Mouse (Mus musculus): ENCODE measurements around the gene Pdx1.

The Pdx1 gene

DNA sequence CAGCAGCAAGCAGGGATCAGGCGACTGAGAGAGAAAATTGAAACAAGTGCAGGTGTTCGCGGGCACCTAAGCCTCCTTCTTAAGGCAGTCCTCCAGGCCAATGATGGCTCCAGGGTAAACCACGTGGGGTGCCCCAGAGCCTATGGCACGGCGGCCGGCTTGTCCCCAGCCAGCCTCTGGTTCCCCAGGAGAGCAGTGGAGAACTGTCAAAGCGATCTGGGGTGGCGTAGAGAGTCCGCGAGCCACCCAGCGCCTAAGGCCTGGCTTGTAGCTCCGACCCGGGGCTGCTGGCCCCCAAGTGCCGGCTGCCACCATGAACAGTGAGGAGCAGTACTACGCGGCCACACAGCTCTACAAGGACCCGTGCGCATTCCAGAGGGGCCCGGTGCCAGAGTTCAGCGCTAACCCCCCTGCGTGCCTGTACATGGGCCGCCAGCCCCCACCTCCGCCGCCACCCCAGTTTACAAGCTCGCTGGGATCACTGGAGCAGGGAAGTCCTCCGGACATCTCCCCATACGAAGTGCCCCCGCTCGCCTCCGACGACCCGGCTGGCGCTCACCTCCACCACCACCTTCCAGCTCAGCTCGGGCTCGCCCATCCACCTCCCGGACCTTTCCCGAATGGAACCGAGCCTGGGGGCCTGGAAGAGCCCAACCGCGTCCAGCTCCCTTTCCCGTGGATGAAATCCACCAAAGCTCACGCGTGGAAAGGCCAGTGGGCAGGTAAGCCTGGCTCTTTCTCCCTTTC, at the start of gene Pdx1:
Gene Pdx1 (plus strand): TSS at position 34 of the 747 bp plus-strand sequence.
- no peak for DNase-seq (ENCODE audit: low read depth, low spot score)

DNA sequence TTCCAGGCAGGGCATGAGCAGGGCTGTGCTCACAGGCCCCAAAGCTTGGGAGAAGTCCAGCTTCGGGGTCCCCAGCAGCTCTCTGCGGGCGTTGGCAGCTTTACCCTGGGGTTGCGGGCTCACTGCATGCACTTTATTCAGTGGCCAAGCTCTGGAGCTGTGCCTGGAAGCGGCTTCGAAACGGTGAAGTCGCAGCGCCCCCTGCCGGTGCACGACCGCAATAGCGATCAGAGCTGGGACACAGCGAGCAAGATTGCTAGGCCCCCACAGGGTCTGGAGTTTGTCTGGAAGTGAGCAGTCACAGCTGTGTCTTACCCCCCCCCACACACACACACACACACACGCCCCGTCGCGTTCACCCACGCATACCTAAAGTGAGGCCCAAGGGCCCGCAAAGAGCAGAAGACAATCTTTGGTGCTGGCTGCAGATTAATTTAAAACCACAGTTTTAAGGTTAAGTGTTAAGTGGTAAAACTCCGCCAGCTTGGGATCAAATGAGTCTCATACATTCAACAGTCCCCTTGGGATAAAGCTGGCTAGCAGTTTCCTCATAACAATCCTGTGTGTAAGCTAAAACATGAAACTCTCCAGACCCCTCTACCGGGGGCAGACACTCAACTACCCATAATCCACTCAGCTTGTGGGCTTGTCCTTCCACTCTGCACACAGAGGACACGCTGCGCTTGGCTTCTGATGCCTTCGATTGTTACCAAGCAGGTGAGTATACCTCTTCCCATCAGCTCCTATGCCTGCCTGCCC, 42.2 kb upstream of the Pdx1 start:
- DNase-seq (ENCODE audit: low read depth, low spot score): peak; percentile 61

DNA sequence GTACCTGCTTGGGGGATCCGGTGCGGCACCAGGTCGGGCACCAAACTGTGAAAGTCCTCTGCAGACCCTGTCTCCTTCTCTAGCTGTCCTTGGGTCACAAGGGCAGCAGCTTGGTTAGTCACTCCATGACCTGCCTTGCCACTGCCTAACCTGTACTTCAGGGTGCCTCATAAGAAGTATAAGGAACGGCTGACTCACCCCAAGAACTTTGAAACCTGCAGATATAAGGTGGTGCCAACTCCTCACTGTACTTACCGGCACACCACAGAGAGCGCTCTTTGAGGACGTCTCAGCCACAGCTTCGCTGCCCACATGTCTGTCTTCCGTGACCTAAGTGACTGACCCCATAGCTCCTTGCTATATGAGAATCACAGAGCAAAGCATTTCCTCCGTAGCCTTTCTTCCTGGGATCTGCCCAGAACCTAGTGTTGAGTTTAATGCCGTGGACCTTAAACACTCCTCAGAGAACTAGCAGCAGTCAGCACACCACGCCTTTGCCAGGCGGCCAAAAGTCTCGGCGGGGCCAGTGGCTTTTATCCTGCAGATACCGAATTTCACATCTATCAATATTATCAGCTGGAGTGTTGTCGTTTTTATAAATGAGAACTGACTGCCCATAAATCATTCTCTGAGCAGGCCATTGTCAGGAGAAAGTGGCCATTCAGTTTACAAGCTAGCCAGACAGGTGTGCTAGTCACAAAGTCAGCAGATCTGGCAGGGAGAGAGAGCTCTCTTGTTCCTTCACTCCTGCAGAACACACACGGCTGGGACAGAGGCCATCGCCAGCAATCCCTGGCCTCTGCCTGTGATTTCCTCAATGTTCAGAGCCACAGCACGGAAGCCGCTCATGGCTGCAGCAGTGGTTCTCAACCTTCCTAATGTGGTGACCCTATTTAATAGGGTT, 34.1 kb upstream of the Pdx1 start:
- no peak for DNase-seq (ENCODE audit: low read depth, low spot score)

GRCm38 (mm10) chr5:147243908-147244307, 25.9 kb upstream of the Pdx1 start:
- no peak for DNase-seq (ENCODE audit: low read depth, low spot score)

- no peak for DNase-seq (ENCODE audit: low read depth, low spot score)
Measured at GRCm38 (mm10) chr5:147260189-147260588, 9.6 kb upstream of the Pdx1 start.

DNA sequence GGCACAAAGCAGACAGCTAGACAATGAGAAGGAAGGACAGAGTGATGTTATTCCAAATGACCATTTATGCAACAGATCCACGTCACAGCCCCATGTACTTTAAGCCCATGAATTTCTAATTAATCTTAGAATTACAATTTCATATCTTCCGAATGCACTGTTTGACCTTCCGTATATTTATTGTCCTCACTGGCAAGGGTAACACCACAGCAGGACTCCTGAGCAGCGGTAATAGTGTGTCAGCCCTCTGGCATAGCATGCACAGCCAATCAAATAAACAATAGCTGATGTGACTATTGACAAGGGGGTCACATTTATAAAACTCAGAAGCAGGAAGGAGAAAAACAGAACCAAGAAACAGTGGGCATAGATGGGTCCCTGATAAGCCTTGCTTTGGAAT, 9.0 kb upstream of the Pdx1 start:
- DNase-seq (ENCODE audit: low read depth, low spot score): no peak

DNA sequence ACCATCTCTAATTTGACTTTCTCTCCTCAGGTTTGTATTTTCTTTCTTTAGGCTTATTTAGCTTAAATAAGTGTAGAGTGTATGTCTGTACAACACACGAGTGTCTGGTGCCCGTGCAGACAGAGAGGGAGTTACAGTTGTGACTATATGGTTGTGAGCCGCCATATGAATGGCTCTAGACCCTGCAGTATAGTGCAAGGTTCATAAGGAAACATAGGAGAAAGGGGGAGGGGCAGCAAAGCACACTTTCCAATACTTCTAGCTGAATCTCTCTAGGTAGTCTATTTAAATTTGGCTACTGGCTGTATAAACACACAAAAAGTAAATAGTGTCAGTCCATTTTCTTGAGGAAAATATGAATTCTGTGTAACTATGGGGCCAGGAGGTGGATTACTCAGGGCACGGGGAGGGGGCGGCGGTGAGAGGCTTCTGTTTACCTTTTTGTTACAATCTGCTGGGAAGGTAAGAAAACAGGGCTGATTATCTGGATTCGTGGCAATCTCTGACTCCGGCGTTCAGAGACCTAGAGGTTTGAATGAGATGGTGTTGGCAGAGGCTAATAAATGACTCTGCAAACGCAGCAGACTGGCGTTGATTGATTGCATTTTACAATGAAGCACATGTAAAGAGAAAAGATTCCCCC, 7.7 kb upstream of the Pdx1 start:
- DNase-seq (ENCODE audit: low read depth, low spot score): no peak

GRCm38 (mm10) chr5:147263945-147264344, 5.8 kb upstream of the Pdx1 start:
- DNase-seq (ENCODE audit: low read depth, low spot score): no peak

GRCm38 (mm10) chr5:147267434-147267833, 2.3 kb upstream of the Pdx1 start:
- no peak for DNase-seq (ENCODE audit: low read depth, low spot score)

DNA sequence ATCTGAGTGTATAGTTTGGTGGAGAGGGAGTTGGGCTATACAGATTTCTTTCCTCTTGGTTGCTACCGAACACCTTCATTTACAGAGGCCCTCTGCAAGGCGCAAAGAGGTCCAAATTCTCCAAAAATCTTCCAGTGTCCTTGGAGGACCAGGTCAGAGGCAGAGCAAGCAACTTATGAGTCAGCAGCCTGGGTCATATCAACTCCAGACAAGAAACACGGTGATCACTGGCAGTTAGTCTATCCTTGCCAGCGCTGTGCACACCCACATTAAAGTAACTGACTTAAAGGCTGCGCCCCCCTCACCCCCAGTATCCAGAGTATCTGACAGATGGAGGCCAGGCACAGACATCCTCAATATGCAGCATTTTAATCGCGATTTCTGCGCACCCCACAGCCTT, 1.0 kb upstream of the Pdx1 start:
- DNase-seq (ENCODE audit: low read depth, low spot score): no peak

DNA sequence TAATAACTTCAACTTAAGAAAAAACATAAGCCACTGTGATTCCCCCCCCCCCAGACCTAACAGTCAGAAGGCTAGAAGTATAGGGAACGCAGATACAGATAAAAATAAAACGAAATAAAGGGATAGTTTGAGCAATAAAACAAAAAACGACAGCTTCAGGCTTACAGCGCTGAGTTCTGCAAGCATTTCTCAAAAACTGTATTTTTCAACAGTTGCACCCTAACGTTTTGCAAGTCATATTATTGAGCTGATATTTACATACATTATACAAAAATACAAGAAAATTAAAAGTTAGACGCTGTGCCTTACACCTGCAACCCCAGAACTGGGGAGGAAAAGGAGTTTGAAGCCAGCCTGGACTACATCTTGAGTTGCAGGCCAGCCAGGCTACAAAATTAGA, 388 bp upstream of the Pdx1 start:
- no peak for DNase-seq (ENCODE audit: low read depth, low spot score)

GRCm38 (mm10) chr5:147270673-147271655, 1.2 kb downstream of the Pdx1 start:
- no peak for DNase-seq (ENCODE audit: low read depth, low spot score)

- no peak for DNase-seq (ENCODE audit: low read depth, low spot score)
Measured at GRCm38 (mm10) chr5:147272046-147272807, 2.5 kb downstream of the Pdx1 start.

- DNase-seq (ENCODE audit: low read depth, low spot score): no peak
Measured at GRCm38 (mm10) chr5:147272808-147273345, 3.1 kb downstream of the Pdx1 start.

DNA sequence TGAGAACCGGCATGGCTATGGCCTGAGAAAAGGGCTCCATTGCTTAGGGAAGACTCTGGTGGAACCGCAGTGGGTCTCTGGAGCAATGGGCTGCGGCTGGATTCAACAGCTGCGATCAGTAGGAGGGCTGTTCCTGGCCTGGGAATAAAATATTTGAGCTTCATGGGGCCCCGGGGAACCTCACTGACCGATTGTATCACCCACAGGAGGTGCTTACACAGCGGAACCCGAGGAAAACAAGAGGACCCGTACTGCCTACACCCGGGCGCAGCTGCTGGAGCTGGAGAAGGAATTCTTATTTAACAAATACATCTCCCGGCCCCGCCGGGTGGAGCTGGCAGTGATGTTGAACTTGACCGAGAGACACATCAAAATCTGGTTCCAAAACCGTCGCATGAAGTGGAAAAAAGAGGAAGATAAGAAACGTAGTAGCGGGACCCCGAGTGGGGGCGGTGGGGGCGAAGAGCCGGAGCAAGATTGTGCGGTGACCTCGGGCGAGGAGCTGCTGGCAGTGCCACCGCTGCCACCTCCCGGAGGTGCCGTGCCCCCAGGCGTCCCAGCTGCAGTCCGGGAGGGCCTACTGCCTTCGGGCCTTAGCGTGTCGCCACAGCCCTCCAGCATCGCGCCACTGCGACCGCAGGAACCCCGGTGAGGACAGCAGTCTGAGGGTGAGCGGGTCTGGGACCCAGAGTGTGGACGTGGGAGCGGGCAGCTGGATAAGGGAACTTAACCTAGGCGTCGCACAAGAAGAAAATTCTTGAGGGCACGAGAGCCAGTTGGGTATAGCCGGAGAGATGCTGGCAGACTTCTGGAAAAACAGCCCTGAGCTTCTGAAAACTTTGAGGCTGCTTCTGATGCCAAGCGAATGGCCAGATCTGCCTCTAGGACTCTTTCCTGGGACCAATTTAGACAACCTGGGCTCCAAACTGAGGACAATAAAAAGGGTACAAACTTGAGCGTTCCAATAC, 4.7 kb downstream of the Pdx1 start:
- DNase-seq (ENCODE audit: low read depth, low spot score): no peak

- DNase-seq (ENCODE audit: low read depth, low spot score): no peak
Measured at GRCm38 (mm10) chr5:147275761-147276160, 6.0 kb downstream of the Pdx1 start.

- DNase-seq (ENCODE audit: low read depth, low spot score): no peak
Measured at GRCm38 (mm10) chr5:147276701-147277546, 7.2 kb downstream of the Pdx1 start.

All from retina, postnatal 7 days (tissue).